Mouse (Mus musculus): Measurements from ENCODE around the gene Pigp. TPM values are rescaled to one million over a fixed set of nuclear protein-coding genes. Genes with fewer than 3 reads are reported as not detected.
"Not testable (repeated sequence)": the region's sequence is repeated elsewhere in the genome, so short reads cannot be mapped to it uniquely, and the experiment has no call there.

The Pigp gene
- polyA plus RNA-seq, 1 experiment, result 32.9 TPM

DNA sequence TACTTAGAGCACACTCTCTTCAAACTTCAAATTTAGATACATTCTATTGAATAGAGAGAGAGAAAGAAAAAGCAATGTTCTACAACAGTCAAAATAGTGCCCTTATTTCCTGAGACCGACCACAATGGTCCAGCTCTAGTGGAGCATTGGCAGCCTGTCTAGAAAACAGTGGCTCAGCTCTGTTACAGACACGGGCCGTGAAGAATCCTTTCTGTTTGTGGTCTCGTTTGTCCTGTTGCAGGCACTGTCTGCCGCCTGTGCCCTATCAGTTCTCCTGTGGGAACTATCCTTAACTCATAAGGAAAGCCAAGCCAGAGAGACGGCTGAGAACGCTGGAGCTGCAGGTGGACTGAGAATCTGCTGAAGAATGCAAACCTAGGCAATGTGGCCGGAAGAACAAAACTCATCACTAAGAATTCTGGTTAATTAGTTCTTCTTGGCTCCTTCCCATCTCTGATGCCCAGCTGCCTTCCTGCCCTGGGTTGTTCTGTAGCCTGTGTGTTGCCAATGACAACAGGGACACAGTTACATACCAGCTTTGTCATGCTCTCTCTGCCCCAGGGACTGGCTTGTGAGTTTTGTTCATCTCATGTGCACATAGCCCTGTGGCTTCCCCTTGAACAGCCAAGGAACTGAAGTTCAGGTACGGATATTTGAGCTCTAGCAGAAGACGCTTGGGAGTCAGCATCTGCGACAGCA is 21.9 kb downstream of the Pigp start:
- no peak overlapping the region for H3ac ChIP-seq (ENCODE audit: control insufficient read depth, insufficient read length, low read depth)
- H3K79me3 ChIP-seq (ENCODE audit: low read depth), result no peaks in the 10 kb centered on the region
- no peaks in the 10 kb centered on the region for H3K27me3 ChIP-seq (ENCODE audit: control insufficient read depth, insufficient read depth, insufficient read length)
- TF ChIP-seq MYOD1 (IDR thresholded peaks at IDR 0.05; ENCODE audit: control insufficient read depth, insufficient read length, low read depth) (no peak), MYOG (IDR thresholded peaks at IDR 0.05; ENCODE audit: control insufficient read depth, extremely low read depth, insufficient read length) (no peak), FOSL1 (IDR thresholded peaks at IDR 0.05; ENCODE audit: insufficient read depth, low read length, poor library complexity, severe bottlenecking) (no peak), CTCF (IDR thresholded peaks at IDR 0.05; ENCODE audit: control insufficient read depth, insufficient read depth, insufficient read length) (no peak), CEBPB (IDR thresholded peaks at IDR 0.05; ENCODE audit: low read depth) (no peak), USF1 (IDR thresholded peaks at IDR 0.05; ENCODE audit: low read depth) (no peak)
- no peaks in the 10 kb centered on the region for H3K79me2 ChIP-seq (ENCODE audit: control insufficient read depth, insufficient read depth)
- H3K36me3 ChIP-seq (ENCODE audit: control insufficient read depth, insufficient read depth), result no peaks in the 10 kb centered on the region
- no peak overlapping the region for H3K4me3 ChIP-seq (ENCODE audit: insufficient read depth, poor library complexity, severe bottlenecking)

DNA sequence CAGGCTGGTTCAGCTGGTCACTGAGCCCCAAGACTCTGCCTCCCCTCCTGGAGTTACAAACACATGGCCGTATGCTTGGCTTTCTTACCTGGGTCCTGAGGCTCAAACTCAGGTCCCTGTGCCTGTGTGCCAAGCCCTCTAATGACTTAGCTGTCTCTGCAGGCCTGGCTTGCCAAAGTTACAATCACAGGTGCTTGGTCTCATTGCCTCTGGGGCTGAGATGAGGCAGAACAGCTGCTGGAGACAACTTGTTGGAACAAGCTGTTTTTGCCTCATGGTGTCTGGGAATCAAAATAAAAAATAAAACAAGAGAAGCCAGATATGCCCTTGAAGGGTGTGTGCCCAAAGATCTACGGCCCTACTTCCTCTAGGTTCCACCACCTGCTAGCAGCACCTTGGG is 22.9 kb downstream of the Pigp start:
- TF ChIP-seq MYOD1 (IDR thresholded peaks at IDR 0.05; ENCODE audit: control insufficient read depth, insufficient read length, low read depth), result no peak
- no peak for TF ChIP-seq CEBPB (IDR thresholded peaks at IDR 0.05; ENCODE audit: low read depth)
- no peak for TF ChIP-seq USF1 (IDR thresholded peaks at IDR 0.05; ENCODE audit: low read depth)
- no peak for TF ChIP-seq MYOG (IDR thresholded peaks at IDR 0.05; ENCODE audit: control insufficient read depth, extremely low read depth, insufficient read length)
- no peak for TF ChIP-seq MAX (IDR thresholded peaks at IDR 0.05)
- Histone ChIP-seq H3K79me2 (ENCODE audit: control insufficient read depth, insufficient read depth) (no peaks in the 10 kb centered on the region), H3K36me3 (ENCODE audit: control insufficient read depth, insufficient read depth) (no peaks in the 10 kb centered on the region), H3K27me3 (ENCODE audit: control insufficient read depth, insufficient read depth, insufficient read length) (no peaks in the 10 kb centered on the region), H3K4me3 (ENCODE audit: insufficient read depth, poor library complexity, severe bottlenecking) (no peak overlapping the region), H3K79me3 (ENCODE audit: low read depth) (no peaks in the 10 kb centered on the region), H3ac (ENCODE audit: control insufficient read depth, insufficient read length, low read depth) (no peak overlapping the region)

DNA sequence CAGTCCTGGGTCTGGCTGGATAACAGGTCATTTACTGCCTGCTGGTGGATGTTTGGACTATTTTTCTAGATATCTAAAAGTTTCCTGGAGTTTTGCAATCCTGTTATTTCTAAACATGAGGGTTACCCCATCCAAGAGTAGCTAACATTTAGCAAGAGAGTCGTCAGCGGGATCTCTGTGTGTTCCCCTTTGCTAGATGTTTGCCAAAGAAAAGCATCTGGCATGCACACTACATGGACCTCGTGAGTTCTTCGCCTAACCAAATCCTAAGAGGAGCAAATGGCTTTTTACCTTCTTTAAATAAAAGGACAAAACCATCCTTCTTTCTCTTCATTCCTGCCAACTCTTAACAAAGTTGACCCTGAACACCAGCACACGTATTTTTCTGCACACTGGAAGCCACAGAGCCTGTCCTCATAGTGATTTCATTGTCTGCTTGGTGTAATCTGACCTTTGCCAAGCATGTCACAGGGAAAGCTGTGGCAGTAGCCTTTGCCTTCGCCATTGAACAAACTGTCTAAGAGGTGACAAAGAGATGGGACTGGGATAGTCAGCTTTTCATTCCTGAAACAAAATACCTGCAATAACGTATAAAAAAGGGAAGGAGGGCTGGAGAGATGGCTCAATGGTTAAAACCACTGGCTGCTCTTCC is 24.4 kb downstream of the Pigp start:
- Histone ChIP-seq H3K36me3 (ENCODE audit: control insufficient read depth, insufficient read depth) (no peaks in the 10 kb centered on the region), H3K79me2 (ENCODE audit: control insufficient read depth, insufficient read depth) (no peaks in the 10 kb centered on the region), H3K27me3 (ENCODE audit: control insufficient read depth, insufficient read depth, insufficient read length) (no peaks in the 10 kb centered on the region), H3K4me3 (ENCODE audit: insufficient read depth, poor library complexity, severe bottlenecking) (no peak overlapping the region), H3ac (ENCODE audit: control insufficient read depth, insufficient read length, low read depth) (no peak overlapping the region), H3K79me3 (ENCODE audit: low read depth) (no peaks in the 10 kb centered on the region)
- TF ChIP-seq MYOD1 (IDR thresholded peaks at IDR 0.05; ENCODE audit: control insufficient read depth, insufficient read length, low read depth) (no peak), MAX (IDR thresholded peaks at IDR 0.05) (no peak), CEBPB (IDR thresholded peaks at IDR 0.05; ENCODE audit: low read depth) (no peak), MYOG (IDR thresholded peaks at IDR 0.05; ENCODE audit: control insufficient read depth, extremely low read depth, insufficient read length) (no peak), CTCF (IDR thresholded peaks at IDR 0.05; ENCODE audit: control insufficient read depth, insufficient read depth, insufficient read length) (no peak), FOSL1 (IDR thresholded peaks at IDR 0.05; ENCODE audit: insufficient read depth, low read length, poor library complexity, severe bottlenecking) (no peak), USF1 (IDR thresholded peaks at IDR 0.05; ENCODE audit: low read depth) (no peak)

DNA sequence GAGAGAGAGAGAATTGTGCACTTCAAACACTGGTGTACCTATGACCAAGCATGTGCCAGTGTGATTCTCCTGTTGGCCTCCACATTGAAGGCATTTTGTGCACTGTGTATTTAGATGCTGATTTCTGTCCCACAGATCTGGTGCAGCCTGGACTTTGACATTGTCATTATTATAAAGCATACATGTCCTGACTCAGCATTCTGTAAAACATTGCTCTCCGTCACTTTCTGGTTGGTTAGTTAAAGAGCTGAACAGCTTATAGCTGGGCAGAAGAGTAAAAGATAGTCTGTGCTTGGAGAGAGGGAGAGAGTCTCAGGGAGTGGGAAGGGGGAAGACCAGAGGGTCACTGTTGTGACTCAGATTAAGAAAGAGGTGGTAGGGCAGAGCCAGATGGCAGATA is 25.9 kb downstream of the Pigp start:
- Histone ChIP-seq H3K4me3 (ENCODE audit: insufficient read depth, poor library complexity, severe bottlenecking) (no peak overlapping the region), H3K79me2 (ENCODE audit: control insufficient read depth, insufficient read depth) (no peaks in the 10 kb centered on the region), H3K36me3 (ENCODE audit: control insufficient read depth, insufficient read depth) (no peaks in the 10 kb centered on the region), H3K79me3 (ENCODE audit: low read depth) (no peaks in the 10 kb centered on the region), H3K27me3 (ENCODE audit: control insufficient read depth, insufficient read depth, insufficient read length) (no peaks in the 10 kb centered on the region), H3ac (ENCODE audit: control insufficient read depth, insufficient read length, low read depth) (no peak overlapping the region)
- no peak for TF ChIP-seq FOSL1 (IDR thresholded peaks at IDR 0.05; ENCODE audit: insufficient read depth, low read length, poor library complexity, severe bottlenecking)
- no peak for TF ChIP-seq CEBPB (IDR thresholded peaks at IDR 0.05; ENCODE audit: low read depth)
- no peak for TF ChIP-seq CTCF (IDR thresholded peaks at IDR 0.05; ENCODE audit: control insufficient read depth, insufficient read depth, insufficient read length)
- no peak for TF ChIP-seq MYOD1 (IDR thresholded peaks at IDR 0.05; ENCODE audit: control insufficient read depth, insufficient read length, low read depth)
- no peak for TF ChIP-seq USF1 (IDR thresholded peaks at IDR 0.05; ENCODE audit: low read depth)
- TF ChIP-seq MAX (IDR thresholded peaks at IDR 0.05), result no peak
- no peak for TF ChIP-seq MYOG (IDR thresholded peaks at IDR 0.05; ENCODE audit: control insufficient read depth, extremely low read depth, insufficient read length)

DNA sequence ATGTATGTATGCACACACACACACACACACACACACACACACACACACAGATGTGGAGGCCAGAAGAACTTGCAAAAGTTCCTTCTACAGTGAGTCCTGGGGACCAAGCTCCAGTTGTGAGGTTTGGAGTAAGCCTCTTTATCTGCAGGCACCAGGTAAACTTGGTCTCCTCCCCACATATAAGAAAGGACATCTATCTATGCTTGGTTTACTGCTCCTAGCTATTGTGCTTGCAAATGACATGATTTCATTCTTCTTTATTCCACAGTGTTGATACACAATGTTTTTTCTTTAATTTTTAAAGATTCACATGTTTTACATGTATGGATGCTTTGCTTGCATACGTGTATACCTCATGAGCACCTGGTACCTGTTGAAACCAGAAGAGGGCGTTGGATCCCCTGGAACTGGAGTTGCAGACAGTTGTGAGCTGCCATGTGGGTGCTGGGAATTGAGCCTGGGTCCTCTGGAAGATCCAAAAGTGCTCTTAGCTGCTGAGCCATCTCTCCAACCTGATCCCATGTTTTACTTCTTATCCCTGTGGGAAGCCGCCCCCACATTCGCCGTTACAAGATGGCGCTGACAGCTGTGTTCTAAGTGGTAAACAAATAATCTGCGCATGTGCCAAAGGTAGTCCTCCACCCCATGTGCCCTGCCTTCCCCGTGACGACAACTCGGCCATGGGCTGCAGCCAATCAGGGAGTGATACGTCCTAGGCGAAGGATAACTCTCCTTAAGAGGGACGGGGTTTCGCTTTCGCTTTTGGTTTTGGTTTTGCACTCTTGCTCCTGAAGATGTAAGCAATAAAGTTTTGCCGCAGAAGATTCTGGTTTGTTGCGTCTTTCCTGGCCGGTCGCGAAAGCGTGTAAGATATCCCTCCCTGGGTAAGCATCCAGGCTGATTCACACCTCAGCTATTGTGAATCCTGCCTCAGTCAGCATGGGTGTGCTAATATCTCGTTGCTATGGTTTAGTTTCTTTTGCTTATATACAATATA is 32.2 kb downstream of the Pigp start:
- not testable (repeated sequence) for H3K27me3 ChIP-seq (ENCODE audit: control insufficient read depth, insufficient read depth, insufficient read length); H3K79me3 ChIP-seq (ENCODE audit: low read depth); H3K79me2 ChIP-seq (ENCODE audit: control insufficient read depth, insufficient read depth); H3K36me3 ChIP-seq (ENCODE audit: control insufficient read depth, insufficient read depth); H3K4me3 ChIP-seq (ENCODE audit: insufficient read depth, poor library complexity, severe bottlenecking); H3ac ChIP-seq (ENCODE audit: control insufficient read depth, insufficient read length, low read depth)
